Mouse (Mus musculus): Measurements from ENCODE around the gene Aqp1. TPM values are rescaled to one million over a fixed set of nuclear protein-coding genes. Genes with fewer than 3 reads are reported as not detected.

Aqp1 gene
- polyA plus RNA-seq, 1 experiment from 2014 or later, result 123 TPM

DNA sequence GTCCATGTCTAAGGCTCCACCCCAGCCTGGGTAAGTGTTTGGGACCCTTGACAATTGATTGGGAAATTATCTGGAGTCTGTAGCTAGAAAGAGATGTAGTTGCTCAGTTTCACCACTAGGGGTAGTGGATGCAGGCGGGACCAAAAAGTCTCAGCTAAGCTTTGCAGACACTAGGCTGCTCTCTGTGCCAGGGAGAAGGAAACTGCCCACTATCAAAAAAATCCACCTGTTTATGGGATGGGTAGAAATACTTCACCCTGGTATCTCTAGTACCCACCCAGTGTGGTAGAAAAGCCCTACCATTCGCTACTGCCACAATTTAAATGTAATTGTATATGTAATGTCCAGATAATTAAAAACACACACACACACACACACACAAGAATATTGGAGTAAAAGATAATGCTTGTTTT, 22.5 kb downstream of the Aqp1 start:
- no peaks in the 10 kb centered on the region for H3K36me3 ChIP-seq
- no peak overlapping the region for H3K27ac ChIP-seq (replicated peaks)
- no peak overlapping the region for H3K4me2 ChIP-seq (replicated peaks)
- 8% methylated on average over 2 of the region's 2 CpGs for WGBS
- H3K9ac ChIP-seq, result no peak overlapping the region
- H3K4me1 ChIP-seq, result peaks cover 8% of the 10 kb centered on the region; the same call in 1 of the 2 replicates
- ATAC-seq (ENCODE audit: insufficient number of reproducible peaks, low FRiP score, low TSS enrichment, low read depth), result no peak
- no peak overlapping the region for H3K4me3 ChIP-seq (replicated peaks)
- no peaks in the 10 kb centered on the region for H3K9me3 ChIP-seq (replicated peaks)
- no peaks in the 10 kb centered on the region for H3K27me3 ChIP-seq

DNA sequence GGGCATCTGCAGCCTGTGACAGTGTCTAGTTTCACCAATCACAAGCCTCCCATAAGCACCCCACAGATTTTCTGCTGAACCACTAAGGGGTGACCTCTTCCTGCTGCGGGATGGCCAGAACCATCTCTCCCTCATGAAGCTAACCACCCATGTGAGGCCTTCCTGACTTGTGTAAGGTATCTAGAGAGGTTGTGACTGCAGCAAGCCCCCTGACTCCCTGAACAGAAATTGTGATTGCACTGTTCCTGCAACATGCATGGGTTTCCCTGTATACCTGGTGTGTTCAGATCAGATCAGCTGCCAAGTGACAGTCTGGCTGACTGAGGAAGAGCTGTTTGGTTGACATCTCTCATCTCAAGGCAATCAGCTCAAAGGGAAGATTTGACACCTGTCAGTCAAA, 26.4 kb downstream of the Aqp1 start:
- no peaks in the 10 kb centered on the region for H3K9me3 ChIP-seq (replicated peaks)
- no peak for ATAC-seq (ENCODE audit: insufficient number of reproducible peaks, low FRiP score, low TSS enrichment, low read depth)
- H3K27ac ChIP-seq (replicated peaks), result no peak overlapping the region
- H3K9ac ChIP-seq, result no peak overlapping the region
- H3K4me1 ChIP-seq, result peaks cover 7% of the 10 kb centered on the region; the same call in 1 of the 2 replicates
- no peaks in the 10 kb centered on the region for H3K27me3 ChIP-seq
- no peak overlapping the region for H3K4me3 ChIP-seq (replicated peaks)
- 80% methylated on average over 1 of the region's 1 CpGs for WGBS
- no peak overlapping the region for H3K4me2 ChIP-seq (replicated peaks)
- H3K36me3 ChIP-seq, result no peaks in the 10 kb centered on the region

DNA sequence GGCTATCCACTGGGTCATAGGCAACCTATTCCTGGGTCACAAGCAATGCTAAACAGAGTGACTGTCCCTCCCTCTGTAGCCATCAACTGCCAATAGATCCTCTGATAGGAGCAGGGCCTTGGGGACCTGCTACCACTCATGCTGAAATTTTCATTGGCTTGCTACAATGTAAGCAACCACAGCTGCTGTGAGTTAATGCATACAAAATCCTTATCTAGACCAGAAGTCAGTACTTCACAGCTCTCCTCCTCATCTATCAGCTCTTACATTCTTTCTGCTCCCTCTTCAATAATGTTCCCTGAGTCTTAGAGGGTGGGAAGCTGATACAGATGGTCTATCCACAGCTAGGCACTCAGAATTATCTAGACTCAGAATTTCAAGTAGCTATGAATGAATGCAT, 30.9 kb downstream of the Aqp1 start:
- Histone ChIP-seq H3K9ac (no peak overlapping the region), H3K27ac (replicated peaks) (no peak overlapping the region), H3K4me3 (replicated peaks) (no peak overlapping the region), H3K27me3 (no peaks in the 10 kb centered on the region), H3K36me3 (no peaks in the 10 kb centered on the region), H3K4me2 (replicated peaks) (no peak overlapping the region), H3K9me3 (replicated peaks) (no peaks in the 10 kb centered on the region), H3K4me1 (no peaks in the 10 kb centered on the region)
- no peak for ATAC-seq (ENCODE audit: insufficient number of reproducible peaks, low FRiP score, low TSS enrichment, low read depth)

DNA sequence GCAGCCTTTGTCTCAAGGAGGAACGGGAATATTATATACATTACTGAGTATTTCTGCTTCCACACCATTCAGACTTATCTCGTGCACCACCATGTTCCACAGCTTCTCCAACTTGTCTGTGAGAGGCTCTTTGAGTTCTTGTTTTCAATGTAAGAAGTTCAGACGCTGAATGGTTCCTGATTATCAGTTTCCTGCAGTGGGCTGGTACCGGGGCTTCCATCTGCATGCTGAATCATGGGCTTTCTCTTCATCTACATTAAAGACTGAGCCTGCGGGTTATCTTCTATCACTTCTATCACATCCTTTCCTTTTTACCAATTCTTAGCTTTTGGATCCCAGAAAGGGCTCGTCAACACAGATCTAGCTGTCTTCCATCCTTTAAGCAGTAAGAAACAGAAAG, 34.6 kb downstream of the Aqp1 start:
- ATAC-seq (ENCODE audit: insufficient number of reproducible peaks, low FRiP score, low TSS enrichment, low read depth), result no peak
- 84% methylated on average over 6 of the region's 6 CpGs for WGBS
- Histone ChIP-seq H3K36me3 (no peaks in the 10 kb centered on the region), H3K27me3 (no peaks in the 10 kb centered on the region), H3K4me3 (replicated peaks) (no peak overlapping the region), H3K4me1 (no peaks in the 10 kb centered on the region), H3K9ac (no peak overlapping the region), H3K4me2 (replicated peaks) (no peak overlapping the region), H3K27ac (replicated peaks) (no peak overlapping the region), H3K9me3 (replicated peaks) (no peaks in the 10 kb centered on the region)

DNA sequence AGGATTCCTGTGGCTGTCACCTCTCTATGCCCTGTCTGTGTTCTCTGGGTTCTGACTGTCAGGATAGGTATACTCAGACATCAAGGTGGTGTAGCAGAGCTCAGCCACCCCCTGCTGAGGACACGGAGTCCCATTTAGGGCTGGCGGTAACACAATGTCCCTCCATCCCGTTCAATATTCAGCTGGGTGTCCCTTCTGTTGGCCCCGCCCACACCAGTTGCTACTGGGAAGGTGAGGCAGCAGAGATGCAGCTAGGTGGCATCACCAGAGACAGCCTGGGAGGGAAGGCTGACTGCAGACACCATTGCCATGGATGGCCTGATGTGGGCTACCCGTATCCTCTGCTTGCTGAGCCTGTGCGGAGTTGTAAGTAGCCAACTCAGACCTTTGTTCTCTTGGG, 39.8 kb downstream of the Aqp1 start, which contains the start of gene Ghrhr:
Gene Ghrhr, plus strand, starts transcription at position 220 of the 400 bp plus-strand sequence.
- no peaks in the 10 kb centered on the region for H3K27me3 ChIP-seq
- H3K9ac ChIP-seq, result no peak within 1 kb of the TSS
- H3K27ac ChIP-seq (replicated peaks), result no peak within 1 kb of the TSS
- 70% methylated on average over 6 of the region's 6 CpGs for WGBS
- no peaks in the 10 kb centered on the region for H3K9me3 ChIP-seq (replicated peaks)
- H3K4me2 ChIP-seq (replicated peaks), result no peak within 1 kb of the TSS
- peaks cover 4% of the 10 kb centered on the region; the same call in 1 of the 2 replicates for H3K4me1 ChIP-seq
- no peak within 1 kb of the TSS for H3K4me3 ChIP-seq (replicated peaks)
- ATAC-seq (ENCODE audit: insufficient number of reproducible peaks, low FRiP score, low TSS enrichment, low read depth), result no peak
- no peaks in the 10 kb centered on the region for H3K36me3 ChIP-seq

DNA sequence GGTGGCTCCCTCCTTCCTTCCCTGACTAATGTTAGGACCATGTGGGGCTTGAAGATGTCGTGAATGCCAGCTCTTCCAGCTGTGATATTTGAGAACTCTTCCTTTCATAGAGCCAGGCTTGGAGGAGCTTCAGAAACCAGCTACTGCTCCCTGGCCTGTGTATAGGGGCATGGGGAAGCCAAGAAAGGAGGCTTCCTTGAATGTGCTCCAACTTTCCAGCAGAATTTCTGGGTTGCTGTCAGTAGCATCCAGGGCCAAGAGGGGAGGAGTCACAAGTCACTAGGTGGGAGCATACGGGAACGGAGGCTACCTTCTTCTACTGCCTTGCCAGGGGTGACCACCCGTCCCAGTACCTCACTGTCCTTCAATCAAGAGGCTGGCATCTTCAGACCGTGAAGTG, 40.3 kb downstream of the Aqp1 start:
- peaks cover 4% of the 10 kb centered on the region; the same call in 1 of the 2 replicates for H3K4me1 ChIP-seq
- WGBS, result 63% methylated on average over 5 of the region's 5 CpGs
- no peak overlapping the region for H3K4me2 ChIP-seq (replicated peaks)
- H3K36me3 ChIP-seq, result no peaks in the 10 kb centered on the region
- H3K27ac ChIP-seq (replicated peaks), result no peak overlapping the region
- no peak overlapping the region for H3K9ac ChIP-seq
- H3K9me3 ChIP-seq (replicated peaks), result no peaks in the 10 kb centered on the region
- H3K27me3 ChIP-seq, result no peaks in the 10 kb centered on the region
- H3K4me3 ChIP-seq (replicated peaks), result no peak overlapping the region
- ATAC-seq (ENCODE audit: insufficient number of reproducible peaks, low FRiP score, low TSS enrichment, low read depth), result no peak; the same call in 1 of the 2 replicates

DNA sequence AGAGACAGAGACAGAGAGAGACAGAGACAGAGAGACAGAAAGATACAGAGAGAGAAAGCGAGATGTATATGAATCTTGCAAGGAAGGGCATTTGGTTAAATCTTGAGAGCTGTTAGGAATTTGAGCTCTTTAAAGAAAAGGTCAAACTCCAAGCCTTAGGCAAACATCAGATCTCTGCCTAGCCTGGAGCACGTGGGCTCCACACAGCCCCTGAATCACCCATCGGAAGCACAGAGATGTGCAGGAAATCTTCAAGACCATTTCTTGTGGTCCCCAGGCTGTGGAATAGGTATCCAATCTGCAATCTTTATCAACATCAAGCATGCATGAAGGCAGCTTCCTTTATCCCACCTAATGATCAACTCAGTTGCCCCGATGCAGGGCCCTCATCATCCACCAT, 41.2 kb downstream of the Aqp1 start:
- no peak overlapping the region for H3K4me3 ChIP-seq (replicated peaks)
- no peak for ATAC-seq (ENCODE audit: insufficient number of reproducible peaks, low FRiP score, low TSS enrichment, low read depth)
- no peak overlapping the region for H3K9ac ChIP-seq
- no peaks in the 10 kb centered on the region for H3K9me3 ChIP-seq (replicated peaks)
- H3K27me3 ChIP-seq, result no peaks in the 10 kb centered on the region
- H3K4me1 ChIP-seq, result peaks cover 4% of the 10 kb centered on the region; the same call in 1 of the 2 replicates
- H3K4me2 ChIP-seq (replicated peaks), result no peak overlapping the region
- no peak overlapping the region for H3K27ac ChIP-seq (replicated peaks)
- 87% methylated on average over 4 of the region's 4 CpGs for WGBS
- H3K36me3 ChIP-seq, result no peaks in the 10 kb centered on the region

DNA sequence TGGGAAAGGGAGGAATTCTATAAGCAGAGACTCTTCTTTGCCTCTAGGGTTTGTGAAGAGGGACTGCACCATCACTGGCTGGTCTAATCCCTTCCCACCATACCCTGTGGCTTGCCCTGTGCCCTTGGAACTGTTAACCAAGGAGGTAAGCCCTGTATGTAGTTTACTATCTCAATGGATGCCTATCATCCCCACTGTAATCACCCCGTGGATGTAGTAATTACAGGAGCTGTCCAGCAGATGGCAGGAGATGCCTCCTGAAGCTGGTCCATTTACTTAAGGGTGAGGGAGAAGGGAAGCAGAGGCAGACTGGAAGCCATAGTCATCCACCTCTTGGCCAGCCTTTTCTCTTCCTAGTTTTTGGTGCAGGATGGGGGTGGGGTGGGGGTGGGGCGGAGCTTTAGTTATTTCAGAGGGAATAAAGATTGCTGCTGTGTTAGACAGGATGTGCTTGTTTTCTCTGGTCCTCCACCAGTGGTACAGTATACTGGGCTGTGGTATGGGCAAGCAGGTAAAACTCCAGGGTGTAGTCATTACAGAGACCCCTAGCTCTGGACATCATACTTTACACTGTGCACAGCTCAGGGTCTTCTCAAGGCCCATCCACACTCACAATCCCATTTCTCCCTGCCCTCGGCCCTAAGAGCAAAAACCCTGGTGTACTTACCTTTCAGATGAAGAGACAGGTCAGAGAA, 43.6 kb downstream of the Aqp1 start:
- no peaks in the 10 kb centered on the region for H3K9me3 ChIP-seq (replicated peaks)
- H3K27ac ChIP-seq (replicated peaks), result no peak overlapping the region
- no peak for ATAC-seq (ENCODE audit: insufficient number of reproducible peaks, low FRiP score, low TSS enrichment, low read depth)
- WGBS, result 38% methylated on average over 3 of the region's 3 CpGs
- H3K9ac ChIP-seq, result no peak overlapping the region
- H3K36me3 ChIP-seq, result no peaks in the 10 kb centered on the region
- H3K4me2 ChIP-seq (replicated peaks), result no peak overlapping the region
- peaks cover 4% of the 10 kb centered on the region; the same call in 1 of the 2 replicates for H3K4me1 ChIP-seq
- H3K4me3 ChIP-seq (replicated peaks), result no peak overlapping the region
- no peaks in the 10 kb centered on the region for H3K27me3 ChIP-seq

DNA sequence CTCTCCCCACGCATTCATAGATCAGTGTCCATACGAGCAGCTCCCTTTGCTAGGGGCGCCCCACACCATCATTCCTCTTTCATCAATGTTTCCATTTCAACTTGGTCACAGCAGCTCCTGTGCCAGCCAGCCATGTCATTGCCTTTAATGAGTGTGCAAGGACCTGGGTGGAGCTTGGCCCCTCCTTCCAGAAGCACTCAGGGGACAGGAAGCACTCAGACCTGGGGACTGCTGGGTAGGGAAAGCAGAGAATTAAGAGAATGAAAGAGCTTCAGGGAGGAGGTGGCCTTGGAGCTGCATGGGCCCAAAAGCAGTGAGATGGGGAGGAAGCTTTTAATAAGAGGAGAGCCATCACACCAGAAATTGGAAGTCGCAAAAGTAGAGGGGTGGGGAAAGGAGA, 45.7 kb downstream of the Aqp1 start:
- H3K27me3 ChIP-seq, result no peaks in the 10 kb centered on the region
- H3K36me3 ChIP-seq, result no peaks in the 10 kb centered on the region
- WGBS, result 78% methylated on average over 4 of the region's 4 CpGs
- no peak overlapping the region for H3K9ac ChIP-seq
- H3K4me3 ChIP-seq (replicated peaks), result no peak overlapping the region
- no peaks in the 10 kb centered on the region for H3K9me3 ChIP-seq (replicated peaks)
- no peak overlapping the region for H3K27ac ChIP-seq (replicated peaks)
- no peak for ATAC-seq (ENCODE audit: insufficient number of reproducible peaks, low FRiP score, low TSS enrichment, low read depth)
- H3K4me1 ChIP-seq, result no peaks in the 10 kb centered on the region
- no peak overlapping the region for H3K4me2 ChIP-seq (replicated peaks)

DNA sequence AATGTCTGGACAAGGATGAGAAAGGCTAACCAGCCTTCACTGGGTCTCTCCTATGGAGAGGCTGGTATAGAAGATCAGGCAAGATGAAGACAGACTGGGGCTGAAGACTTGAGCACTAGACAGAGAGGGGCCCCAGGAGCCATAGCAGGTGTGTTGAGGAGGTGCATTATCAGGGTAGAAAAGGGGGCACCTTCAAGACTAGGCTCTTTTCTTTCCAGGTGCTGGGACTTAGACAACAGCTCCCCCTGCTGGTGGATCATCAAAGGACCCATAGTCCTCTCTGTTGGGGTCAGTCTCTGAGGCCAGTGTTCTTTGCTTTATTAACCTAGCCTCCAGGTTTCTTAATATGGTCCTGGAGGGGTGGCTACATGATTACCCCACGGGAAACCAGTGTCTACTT, 47.7 kb downstream of the Aqp1 start:
- no peak for ATAC-seq (ENCODE audit: insufficient number of reproducible peaks, low FRiP score, low TSS enrichment, low read depth)
- Histone ChIP-seq H3K36me3 (no peaks in the 10 kb centered on the region), H3K27ac (replicated peaks) (no peak overlapping the region), H3K4me2 (replicated peaks) (no peak overlapping the region), H3K4me1 (no peaks in the 10 kb centered on the region), H3K4me3 (replicated peaks) (no peak overlapping the region), H3K9ac (no peak overlapping the region), H3K9me3 (replicated peaks) (no peaks in the 10 kb centered on the region), H3K27me3 (no peaks in the 10 kb centered on the region)
- WGBS, result 14% methylated on average over 1 of the region's 1 CpGs

DNA sequence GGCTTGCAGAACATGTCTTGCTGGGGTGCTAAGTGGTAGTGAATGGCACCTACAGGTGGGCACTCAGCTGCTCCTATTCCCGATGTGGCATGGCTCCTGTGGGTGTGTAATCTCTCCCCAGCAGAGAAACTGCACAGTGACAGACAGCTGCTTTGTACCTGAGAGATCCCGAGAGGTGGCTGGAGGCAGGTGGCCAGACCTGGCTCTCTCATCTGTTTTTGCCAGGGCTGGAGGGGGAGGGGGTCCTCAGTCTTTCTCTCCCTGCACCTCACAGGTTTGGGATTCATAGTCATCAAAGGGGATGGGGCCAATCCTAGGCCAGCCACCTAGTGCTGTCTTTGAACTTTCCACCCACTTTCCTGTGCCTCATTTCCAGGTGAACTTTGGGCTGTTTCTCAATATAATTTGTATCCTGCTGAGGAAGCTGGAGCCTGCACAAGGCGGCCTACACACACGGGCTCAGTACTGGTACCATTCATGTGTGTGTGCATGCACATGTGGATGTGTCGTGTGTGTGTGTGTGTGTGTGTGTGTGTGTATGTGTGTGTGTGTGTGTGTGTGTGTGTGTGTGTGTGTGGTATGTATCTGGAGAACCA, 48.2 kb downstream of the Aqp1 start:
- no peaks in the 10 kb centered on the region for H3K36me3 ChIP-seq
- no peak overlapping the region for H3K4me2 ChIP-seq (replicated peaks)
- no peak overlapping the region for H3K4me3 ChIP-seq (replicated peaks)
- H3K4me1 ChIP-seq, result no peaks in the 10 kb centered on the region
- no peaks in the 10 kb centered on the region for H3K9me3 ChIP-seq (replicated peaks)
- H3K9ac ChIP-seq, result no peak overlapping the region
- WGBS, result 78% methylated on average over 5 of the region's 5 CpGs
- 0 out of 2 replicates have a peak, but pooled peaks cover under 1% of the 10 kb centered on the region for H3K27me3 ChIP-seq
- no peak for ATAC-seq (ENCODE audit: insufficient number of reproducible peaks, low FRiP score, low TSS enrichment, low read depth)
- no peak overlapping the region for H3K27ac ChIP-seq (replicated peaks)
